Mouse (Mus musculus): ENCODE measurements around the gene Rgl3. TPM values are rescaled to one million over a fixed set of nuclear protein-coding genes. Genes with fewer than 3 reads are reported as not detected.
A peak's percentile ranks its signal among the peaks of the same experiment; 100 is the strongest.

Rgl3 gene
- 2.0 and 2.1 TPM in 2 replicates for polyA plus RNA-seq (2015; fragmentation: Nextera tagmentation; extraction: Ambion mirVana)

DNA sequence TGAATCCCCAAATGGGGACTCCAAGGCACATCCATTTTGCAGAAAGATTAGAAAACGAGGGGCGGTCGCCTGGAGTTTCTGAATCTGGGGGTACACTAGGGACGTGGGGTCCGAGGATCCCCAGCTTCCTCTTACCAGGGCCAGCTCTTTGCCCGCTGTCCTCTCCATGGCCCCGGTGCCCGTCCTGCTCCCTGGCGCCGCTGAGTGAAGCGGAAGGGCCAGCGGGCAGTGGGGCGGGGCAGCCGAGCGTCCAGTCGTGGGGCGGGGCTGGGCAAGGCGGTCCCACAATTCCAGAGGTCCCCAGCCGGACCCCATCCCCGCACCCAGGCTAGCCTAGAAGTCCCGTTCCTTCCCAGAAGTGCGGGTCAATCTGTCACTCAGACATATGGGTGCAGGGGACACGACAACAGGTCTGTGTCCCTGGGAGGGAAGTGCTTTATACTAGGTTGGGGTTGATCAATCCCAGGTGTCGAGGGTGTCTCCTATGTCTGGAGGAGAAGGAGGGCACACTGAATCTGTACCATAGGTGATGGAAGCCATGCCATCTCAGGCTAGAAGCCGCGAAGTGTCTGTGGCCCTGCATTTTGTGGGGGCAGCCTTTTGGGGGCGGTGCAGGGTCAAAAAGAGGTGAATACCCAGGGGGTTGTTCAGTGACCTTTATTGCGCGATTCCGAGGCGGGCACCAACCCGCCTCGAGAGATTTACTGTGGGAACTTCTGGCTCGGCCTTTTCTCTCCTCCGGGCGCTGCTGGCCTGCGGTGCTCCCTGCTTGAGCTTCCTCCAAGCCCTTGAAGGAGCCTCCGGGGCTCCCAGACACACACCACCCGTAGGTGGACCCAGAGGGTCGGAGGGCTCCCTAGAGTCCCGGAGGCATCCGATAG, at the start of gene Rgl3:
Gene Rgl3, minus strand, starts transcription at position 217 of the 881 bp plus-strand sequence.
- ATAC-seq, result peak; percentile 29; the same call in 1 of the 2 replicates
- Histone ChIP-seq H3K27ac (ENCODE audit: low read depth, low read length) (no peak within 1 kb of the TSS), H3K4me3 (ENCODE audit: low read length) (peak within 1 kb of the TSS; percentile 42), H3K4me1 (ENCODE audit: control insufficient read depth, insufficient read depth, low read depth, low read length) (peaks cover 21% of the 10 kb centered on the region), H3K9ac (ENCODE audit: low read depth, low read length) (peak within 1 kb of the TSS; percentile 54), H3K9me3 (ENCODE audit: control insufficient read depth, low read length) (no peaks in the 10 kb centered on the region), H3K36me3 (ENCODE audit: control insufficient read depth, insufficient read depth, low read length) (no peaks in the 10 kb centered on the region), H3K27me3 (replicated peaks; ENCODE audit: control insufficient read depth, insufficient read depth, low read length) (peaks cover 52% of the 10 kb centered on the region), H3K4me2 (ENCODE audit: low read length) (peak within 1 kb of the TSS; percentile 78)
- WGBS, result 2% methylated on average over 42 of the region's 42 CpGs

DNA sequence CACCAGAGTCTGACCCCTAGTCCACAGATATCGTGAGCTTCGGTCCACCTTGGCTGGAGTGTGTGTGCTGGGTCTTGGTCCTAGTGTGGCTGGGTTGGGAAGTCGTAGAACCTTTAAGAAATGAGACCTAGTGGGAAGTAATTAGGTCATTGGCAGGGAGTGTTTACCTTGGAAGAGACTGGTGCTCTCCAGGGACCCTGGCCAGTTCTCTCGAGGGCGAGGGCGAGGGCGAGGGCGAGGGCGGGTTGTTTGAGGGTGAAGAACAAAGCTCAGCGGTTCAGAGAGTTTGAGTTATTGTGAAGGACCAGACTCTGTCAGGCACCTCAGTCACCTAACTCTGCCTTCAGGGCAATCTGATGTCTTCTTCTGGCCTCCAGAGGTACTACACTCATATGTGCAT, 48.6 kb upstream of the Rgl3 start:
- Histone ChIP-seq H3K4me1 (ENCODE audit: control insufficient read depth, insufficient read depth, low read depth, low read length) (peaks cover 8% of the 10 kb centered on the region; the same call in 1 of the 2 replicates), H3K36me3 (ENCODE audit: control insufficient read depth, insufficient read depth, low read length) (peaks cover 12% of the 10 kb centered on the region), H3K4me2 (ENCODE audit: low read length) (no peak overlapping the region), H3K27ac (ENCODE audit: low read depth, low read length) (no peak overlapping the region), H3K4me3 (ENCODE audit: low read length) (no peak overlapping the region), H3K9ac (ENCODE audit: low read depth, low read length) (no peak overlapping the region), H3K9me3 (ENCODE audit: control insufficient read depth, low read length) (no peaks in the 10 kb centered on the region), H3K27me3 (replicated peaks; ENCODE audit: control insufficient read depth, insufficient read depth, low read length) (no peaks in the 10 kb centered on the region)
- 82% methylated on average over 10 of the region's 10 CpGs for WGBS
- no peak for ATAC-seq

DNA sequence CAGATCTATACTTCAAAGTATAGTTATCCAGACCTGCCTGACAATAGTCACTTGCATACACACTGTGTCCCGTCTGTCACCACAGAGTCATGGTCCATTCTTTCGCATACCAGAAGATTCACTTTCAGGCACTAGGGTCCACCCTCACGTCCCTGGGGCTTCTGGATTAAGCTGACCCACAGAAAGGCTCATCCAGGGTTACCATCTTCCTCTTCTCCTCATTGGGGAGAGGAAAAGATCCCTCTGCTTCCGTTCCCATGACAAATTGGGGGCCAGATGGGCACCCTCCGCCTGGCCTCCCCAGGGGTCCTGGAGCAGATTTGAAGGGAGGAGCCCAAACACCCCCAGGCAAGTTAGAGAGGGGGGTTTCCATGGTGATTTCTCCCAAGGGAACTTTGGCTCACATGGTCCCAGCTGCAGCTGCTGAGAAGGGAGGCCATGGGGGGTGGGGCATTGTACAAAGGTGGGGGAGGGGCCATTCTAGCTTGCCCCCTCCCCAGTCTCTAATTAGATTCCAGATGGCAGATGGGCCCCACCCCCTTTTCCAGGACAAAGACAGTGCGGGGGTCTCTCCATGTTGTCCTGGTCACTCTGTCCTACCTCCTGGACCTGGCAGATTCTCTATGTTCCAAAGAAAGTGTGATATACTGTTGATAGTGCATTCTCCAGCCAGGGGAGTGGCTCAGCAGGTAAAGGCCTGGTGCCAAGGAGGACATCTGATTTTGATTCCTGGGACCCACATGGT, 46.2 kb upstream of the Rgl3 start:
- peak overlapping the region; percentile 17; the same call in 1 of the 2 replicates for H3K27ac ChIP-seq (ENCODE audit: low read depth, low read length)
- no peaks in the 10 kb centered on the region for H3K27me3 ChIP-seq (replicated peaks; ENCODE audit: control insufficient read depth, insufficient read depth, low read length)
- H3K4me1 ChIP-seq (ENCODE audit: control insufficient read depth, insufficient read depth, low read depth, low read length), result peaks cover 8% of the 10 kb centered on the region; the same call in 1 of the 2 replicates
- ATAC-seq, result peak; percentile 18; the same call in 1 of the 2 replicates
- peaks cover 18% of the 10 kb centered on the region for H3K36me3 ChIP-seq (ENCODE audit: control insufficient read depth, insufficient read depth, low read length)
- H3K9ac ChIP-seq (ENCODE audit: low read depth, low read length), result no peak overlapping the region
- no peaks in the 10 kb centered on the region for H3K9me3 ChIP-seq (ENCODE audit: control insufficient read depth, low read length)
- 16% methylated on average over 6 of the region's 6 CpGs for WGBS
- no peak overlapping the region for H3K4me2 ChIP-seq (ENCODE audit: low read length)
- no peak overlapping the region for H3K4me3 ChIP-seq (ENCODE audit: low read length)

DNA sequence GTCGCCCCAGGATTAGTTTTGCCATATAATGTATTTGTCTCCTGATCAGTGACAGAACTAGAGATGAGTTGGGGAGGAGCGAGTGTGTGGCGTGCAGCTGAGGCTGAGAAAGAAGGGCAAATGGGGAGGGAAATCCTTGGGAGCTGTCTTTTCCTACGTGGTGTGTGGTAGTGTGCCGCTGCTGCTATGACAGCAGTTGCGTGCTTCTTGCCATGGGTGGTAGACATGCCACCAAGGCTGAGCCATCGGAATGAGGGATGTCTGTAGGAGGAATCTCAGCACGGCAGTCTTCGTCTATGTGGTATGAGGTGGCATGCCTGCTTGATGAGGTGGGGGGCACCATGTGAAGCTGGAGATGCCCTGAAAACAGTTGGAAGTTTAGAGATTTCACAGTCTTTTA, 41.1 kb upstream of the Rgl3 start:
- H3K36me3 ChIP-seq (ENCODE audit: control insufficient read depth, insufficient read depth, low read length), result peaks cover 34% of the 10 kb centered on the region
- H3K9ac ChIP-seq (ENCODE audit: low read depth, low read length), result no peak overlapping the region
- no peak overlapping the region for H3K4me2 ChIP-seq (ENCODE audit: low read length)
- no peak overlapping the region for H3K27ac ChIP-seq (ENCODE audit: low read depth, low read length)
- ATAC-seq, result no peak
- H3K27me3 ChIP-seq (replicated peaks; ENCODE audit: control insufficient read depth, insufficient read depth, low read length), result no peaks in the 10 kb centered on the region
- H3K9me3 ChIP-seq (ENCODE audit: control insufficient read depth, low read length), result no peaks in the 10 kb centered on the region
- 95% methylated on average over 9 of the region's 9 CpGs for WGBS
- H3K4me3 ChIP-seq (ENCODE audit: low read length), result no peak overlapping the region
- peaks cover 1% of the 10 kb centered on the region; the same call in 1 of the 2 replicates for H3K4me1 ChIP-seq (ENCODE audit: control insufficient read depth, insufficient read depth, low read depth, low read length)

DNA sequence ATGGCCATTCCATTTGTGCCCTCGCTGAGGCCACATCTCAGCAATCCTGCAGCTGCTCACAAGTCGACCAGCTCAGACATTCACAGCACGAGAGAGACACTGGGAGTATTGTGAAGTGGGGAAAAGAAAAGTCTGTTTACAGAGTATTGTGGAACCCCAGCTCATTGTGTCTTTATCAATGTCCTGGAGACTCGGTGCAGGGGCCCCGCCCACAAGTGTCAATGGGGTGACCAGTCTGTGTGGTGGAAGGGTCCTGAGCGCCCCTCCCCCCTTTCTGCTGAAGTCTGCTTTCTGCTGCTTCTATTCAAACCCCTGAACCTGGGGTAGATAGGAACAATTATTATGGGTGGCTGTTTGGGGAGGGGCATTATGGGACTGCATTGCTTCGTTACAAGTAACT, 39.2 kb upstream of the Rgl3 start:
- H3K27ac ChIP-seq (ENCODE audit: low read depth, low read length), result no peak overlapping the region

DNA sequence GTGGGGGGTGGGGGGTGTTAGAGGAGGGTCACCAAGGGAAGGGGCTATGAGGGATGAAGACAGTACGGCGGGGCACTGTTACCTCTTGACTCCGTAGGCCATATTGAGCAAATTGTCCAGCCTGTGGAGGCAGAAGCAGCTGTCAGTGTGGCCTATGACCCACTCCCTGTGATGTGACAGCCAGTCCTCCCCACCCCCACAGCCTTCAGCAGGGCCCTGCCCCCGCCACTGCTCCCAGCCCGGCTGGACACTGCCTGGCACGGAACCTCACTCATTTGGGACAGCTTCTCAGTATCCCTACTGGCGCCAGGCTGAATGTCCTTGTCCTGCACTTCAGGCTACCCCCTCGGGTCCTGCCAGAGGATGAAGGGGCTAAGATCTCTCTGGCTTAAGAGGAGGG, 35.3 kb upstream of the Rgl3 start:
- no peaks in the 10 kb centered on the region for H3K9me3 ChIP-seq (ENCODE audit: control insufficient read depth, low read length)
- 46% methylated on average over 8 of the region's 8 CpGs for WGBS
- no peak overlapping the region for H3K9ac ChIP-seq (ENCODE audit: low read depth, low read length)
- ATAC-seq, result no peak
- H3K27ac ChIP-seq (ENCODE audit: low read depth, low read length), result no peak overlapping the region
- H3K4me1 ChIP-seq (ENCODE audit: control insufficient read depth, insufficient read depth, low read depth, low read length), result no peaks in the 10 kb centered on the region
- H3K36me3 ChIP-seq (ENCODE audit: control insufficient read depth, insufficient read depth, low read length), result peaks cover 26% of the 10 kb centered on the region
- no peak overlapping the region for H3K4me2 ChIP-seq (ENCODE audit: low read length)
- no peaks in the 10 kb centered on the region for H3K27me3 ChIP-seq (replicated peaks; ENCODE audit: control insufficient read depth, insufficient read depth, low read length)
- no peak overlapping the region for H3K4me3 ChIP-seq (ENCODE audit: low read length)

More for the DNA sequence above, 39.2 kb upstream of the Rgl3 start:
- no peak for ATAC-seq
- no peaks in the 10 kb centered on the region for H3K27me3 ChIP-seq (replicated peaks; ENCODE audit: control insufficient read depth, insufficient read depth, low read length)
- no peak overlapping the region for H3K9ac ChIP-seq (ENCODE audit: low read depth, low read length)
- no peak overlapping the region for H3K4me3 ChIP-seq (ENCODE audit: low read length)
- H3K9me3 ChIP-seq (ENCODE audit: control insufficient read depth, low read length), result no peaks in the 10 kb centered on the region
- H3K4me2 ChIP-seq (ENCODE audit: low read length), result no peak overlapping the region
- peaks cover 35% of the 10 kb centered on the region for H3K36me3 ChIP-seq (ENCODE audit: control insufficient read depth, insufficient read depth, low read length)
- H3K4me1 ChIP-seq (ENCODE audit: control insufficient read depth, insufficient read depth, low read depth, low read length), result no peaks in the 10 kb centered on the region
- 17% methylated on average over 7 of the region's 7 CpGs for WGBS

DNA sequence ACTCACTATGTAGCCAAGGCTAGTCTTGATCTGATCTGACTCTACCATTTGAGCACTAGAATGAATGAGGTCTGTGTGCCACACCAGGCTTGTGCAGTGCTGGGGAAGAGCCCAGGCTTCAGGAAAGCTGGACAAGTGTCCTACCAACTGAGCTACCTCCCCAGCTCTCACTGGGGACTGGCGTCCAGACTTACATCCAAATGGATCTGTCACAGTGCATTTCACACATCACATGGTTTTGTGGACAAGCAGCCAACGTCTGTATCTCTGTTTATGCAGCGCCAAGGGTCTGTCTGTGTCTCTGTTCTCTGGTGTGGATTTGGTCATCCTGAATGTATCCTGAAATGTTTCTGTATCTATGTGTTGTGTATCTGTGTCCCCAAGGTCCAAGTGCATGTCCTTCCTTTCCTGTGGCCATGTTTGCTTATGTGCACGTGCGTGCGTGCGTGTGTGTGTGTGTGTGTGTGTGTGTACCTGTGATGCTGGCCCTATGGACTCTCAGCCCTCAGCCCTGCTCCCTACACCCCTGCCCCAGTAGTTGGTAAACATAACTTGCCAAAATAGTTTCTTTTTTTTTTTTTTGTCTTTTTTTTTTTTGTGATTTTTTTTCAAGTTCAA, 28.1 kb upstream of the Rgl3 start:
- WGBS, result 66% methylated on average over 7 of the region's 7 CpGs
- Histone ChIP-seq H3K4me2 (ENCODE audit: low read length) (no peak overlapping the region), H3K4me3 (ENCODE audit: low read length) (no peak overlapping the region), H3K4me1 (ENCODE audit: control insufficient read depth, insufficient read depth, low read depth, low read length) (no peaks in the 10 kb centered on the region), H3K27ac (ENCODE audit: low read depth, low read length) (no peak overlapping the region), H3K27me3 (replicated peaks; ENCODE audit: control insufficient read depth, insufficient read depth, low read length) (no peaks in the 10 kb centered on the region), H3K9me3 (ENCODE audit: control insufficient read depth, low read length) (no peaks in the 10 kb centered on the region), H3K36me3 (ENCODE audit: control insufficient read depth, insufficient read depth, low read length) (peaks cover 38% of the 10 kb centered on the region), H3K9ac (ENCODE audit: low read depth, low read length) (no peak overlapping the region)
- ATAC-seq, result 0 out of 2 replicates have a peak, but pooled peaks have one; percentile 4

DNA sequence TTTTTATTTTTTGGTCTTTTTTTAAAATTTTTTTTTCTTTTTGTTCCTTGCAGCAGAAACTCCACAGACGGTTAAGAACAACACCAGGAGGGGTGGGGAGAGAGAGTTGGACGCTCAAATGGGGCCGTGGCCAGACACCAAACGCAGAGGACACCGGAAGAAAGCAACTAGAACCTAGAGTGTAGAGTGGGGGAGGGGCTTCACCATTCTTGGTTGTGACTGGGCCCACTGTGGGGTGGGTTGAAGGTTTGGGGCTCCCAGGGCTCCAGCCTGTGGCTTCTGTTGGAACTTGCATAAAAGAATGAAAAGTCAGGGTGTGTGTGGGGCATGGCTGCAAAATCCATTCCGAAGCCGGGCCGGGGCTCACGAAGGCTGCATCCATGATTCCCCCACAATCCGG, 27.0 kb upstream of the Rgl3 start:
- Histone ChIP-seq H3K36me3 (ENCODE audit: control insufficient read depth, insufficient read depth, low read length) (peaks cover 49% of the 10 kb centered on the region), H3K4me1 (ENCODE audit: control insufficient read depth, insufficient read depth, low read depth, low read length) (no peaks in the 10 kb centered on the region), H3K9ac (ENCODE audit: low read depth, low read length) (no peak overlapping the region), H3K27ac (ENCODE audit: low read depth, low read length) (no peak overlapping the region), H3K9me3 (ENCODE audit: control insufficient read depth, low read length) (no peaks in the 10 kb centered on the region), H3K4me3 (ENCODE audit: low read length) (no peak overlapping the region), H3K27me3 (replicated peaks; ENCODE audit: control insufficient read depth, insufficient read depth, low read length) (no peaks in the 10 kb centered on the region), H3K4me2 (ENCODE audit: low read length) (no peak overlapping the region)
- WGBS, result 63% methylated on average over 10 of the region's 10 CpGs
- ATAC-seq, result no peak

All from hindbrain, embryonic 16.5 days (tissue).